Mouse (Mus musculus) midbrain, embryonic 12.5 days (tissue): ENCODE results near the gene Ifna9. TPM values are rescaled to one million over a fixed set of nuclear protein-coding genes. Genes with fewer than 3 reads are reported as not detected.
"Not testable (repeated sequence)": the region's sequence is repeated elsewhere in the genome, so short reads cannot be mapped to it uniquely, and the experiment has no call there.

ENCODE experiments used
- ATAC-seq: fragments of 200-750 bp; cut with Nextera tagmentation; 2 replicates; pipeline ENCODE4 v1.8.0; 2017; ENCODE audit warnings: low read depth, moderate TSS enrichment, moderate library complexity; ENCODE audit not compliant: low FRiP score
- H3K27ac ChIP-seq: fragments of 300-500 bp; sonication (generic); replicated peaks from 2 replicates; pipeline ENCODE4 v1.5.1; 2016; ENCODE audit warnings: mild to moderate bottlenecking
- H3K27me3 ChIP-seq: fragments of 300-500 bp; sonication (generic); 2 replicates; pipeline ENCODE4 v1.6.1; 2016; ENCODE audit warnings: mild to moderate bottlenecking
- H3K36me3 ChIP-seq: fragments of 300-500 bp; sonication (generic); 2 replicates; pipeline ENCODE4 v1.6.1; 2016
- H3K4me1 ChIP-seq: fragments of 300-500 bp; sonication (generic); 2 replicates; pipeline ENCODE4 v1.6.1; 2016
- H3K4me2 ChIP-seq: fragments of 300-500 bp; sonication (generic); replicated peaks from 2 replicates; pipeline ENCODE4 v1.6.1; 2016; ENCODE audit warnings: mild to moderate bottlenecking, moderate library complexity
- H3K4me3 ChIP-seq: fragments of 300-500 bp; sonication (generic); 2 replicates; pipeline ENCODE4 v1.5.1; 2016; ENCODE audit warnings: mild to moderate bottlenecking
- H3K9ac ChIP-seq: fragments of 300-500 bp; sonication (generic); replicated peaks from 2 replicates; pipeline ENCODE4 v1.6.1; 2016; ENCODE audit warnings: mild to moderate bottlenecking, moderate library complexity
- H3K9me3 ChIP-seq: fragments of 300-500 bp; sonication (generic); 2 replicates; pipeline ENCODE4 v1.6.1; 2016; ENCODE audit warnings: mild to moderate bottlenecking
- WGBS: fragments of 180-500 bp; shearing (Covaris S2); methylation state at CpG from one replicate; pipeline ENCODE4 v1.1.7; 2016; 5-methylcytosine and 5-hydroxymethylcytosine counted together
- polyA plus RNA-seq: library from polyadenylated mRNA; unstranded; fragments of >200 nt; fragmentation: Nextera tagmentation; extraction: Ambion mirVana; gene quantifications from 2 replicates; pipeline ENCODE4 v1.2.1, GENCODE M21; 2016

Ifna9 gene
- not detected in 2 replicates for polyA plus RNA-seq

DNA sequence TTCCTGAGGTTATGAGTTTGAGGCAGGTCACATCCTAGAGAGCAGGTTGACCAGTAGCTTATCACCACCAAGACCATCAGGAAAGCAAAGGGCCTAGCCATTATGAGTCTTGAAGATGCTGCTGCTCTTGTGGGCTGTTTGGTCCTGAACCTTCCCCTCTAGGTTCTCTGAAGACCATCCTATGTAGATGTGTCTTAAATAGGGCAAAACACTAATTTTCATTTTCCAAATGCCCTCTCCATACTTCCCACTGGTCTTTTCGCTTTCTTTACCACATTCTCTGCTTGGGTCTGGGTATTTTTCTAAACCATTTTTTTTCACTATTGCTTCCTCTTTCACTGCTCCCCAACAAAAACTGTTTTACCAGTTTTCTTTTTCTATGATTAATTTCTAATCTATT lies at the start of gene Ifna9:
Ifna9 (minus strand) TSS at position 101 of the 400 bp plus-strand sequence.
- H3K4me2 ChIP-seq: no peak within 1 kb of the TSS
- H3K9ac ChIP-seq: no peak within 1 kb of the TSS
- no peak within 1 kb of the TSS for H3K4me3 ChIP-seq
- H3K27ac ChIP-seq: no peak within 1 kb of the TSS
- no peaks in the 10 kb centered on the region for H3K36me3 ChIP-seq
- 91% methylated on average over 1 of the region's 1 CpGs for WGBS
- no peak for ATAC-seq
- H3K27me3 ChIP-seq: no peaks in the 10 kb centered on the region
- no peaks in the 10 kb centered on the region for H3K4me1 ChIP-seq
- no peaks in the 10 kb centered on the region for H3K9me3 ChIP-seq

DNA sequence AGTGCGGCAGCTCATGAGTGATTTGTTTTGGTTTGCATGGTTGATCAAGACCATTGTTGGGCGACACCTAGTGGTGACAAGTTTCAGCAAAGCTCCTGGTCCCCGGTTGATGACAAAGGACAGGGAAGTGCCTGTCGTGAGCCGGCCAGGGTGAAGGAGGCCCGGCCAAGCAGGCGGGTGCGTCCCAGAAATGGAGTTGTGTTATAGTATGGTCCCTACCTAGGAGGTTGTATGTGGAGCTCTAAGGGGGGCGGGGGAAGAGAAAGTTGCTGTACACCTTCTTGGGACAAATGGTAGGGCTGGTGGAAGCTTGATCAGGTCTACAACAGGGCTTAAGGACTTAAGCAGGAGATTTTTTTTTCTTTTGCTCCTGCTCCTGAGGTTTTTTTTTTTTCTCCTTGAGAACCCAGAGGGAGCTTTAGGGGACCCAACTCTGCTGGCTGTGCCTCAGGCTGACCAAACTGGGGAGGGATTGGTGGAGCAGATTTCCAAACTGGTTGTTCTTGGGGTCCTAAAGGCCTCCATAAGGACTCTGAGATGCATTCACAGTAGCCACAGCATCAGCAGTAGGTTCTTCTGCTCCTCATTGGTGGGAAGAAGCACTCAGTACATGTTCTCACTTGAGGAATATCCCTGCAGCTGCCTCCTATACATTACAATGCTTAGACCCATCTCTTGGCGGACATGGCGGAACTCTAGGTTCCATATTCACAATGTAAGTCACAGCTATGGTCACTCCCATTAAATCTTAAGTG lies 49.1 kb upstream of the Ifna9 start:
- H3K4me3 ChIP-seq: peak overlapping the region; percentile 25
- H3K36me3 ChIP-seq: no peaks in the 10 kb centered on the region
- peak overlapping the region; percentile 38 for H3K4me2 ChIP-seq
- H3K27me3 ChIP-seq: no peaks in the 10 kb centered on the region
- WGBS: 16% methylated on average over 11 of the region's 11 CpGs
- no peak overlapping the region for H3K27ac ChIP-seq
- H3K4me1 ChIP-seq: no peaks in the 10 kb centered on the region
- H3K9me3 ChIP-seq: no peaks in the 10 kb centered on the region
- ATAC-seq: peak; percentile 95
- H3K9ac ChIP-seq: no peak overlapping the region

DNA sequence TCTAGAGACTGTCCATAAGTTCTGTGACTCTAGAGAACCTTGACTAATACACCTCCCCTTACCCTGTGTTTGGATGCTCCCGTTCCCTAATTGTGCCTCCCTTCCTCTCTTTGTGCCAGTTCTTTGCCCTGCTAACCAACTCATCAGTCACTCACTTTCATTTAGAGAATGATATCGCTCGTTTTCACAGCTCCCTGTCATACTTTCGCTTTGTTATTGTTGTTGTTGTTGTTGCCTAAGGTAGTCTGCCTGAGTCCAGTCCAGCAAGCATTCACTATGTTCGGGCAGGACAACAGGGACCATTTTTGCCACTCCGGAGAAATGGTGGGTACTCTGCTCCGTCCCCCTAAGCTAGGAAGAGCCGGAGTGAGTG lies 48.5 kb upstream of the Ifna9 start:
- no peaks in the 10 kb centered on the region for H3K4me1 ChIP-seq
- 73% methylated on average over 8 of the region's 8 CpGs for WGBS
- peak overlapping the region; percentile 38 for H3K4me2 ChIP-seq
- no peak overlapping the region for H3K9ac ChIP-seq
- H3K9me3 ChIP-seq: no peaks in the 10 kb centered on the region
- no peak for ATAC-seq
- H3K27ac ChIP-seq: no peak overlapping the region
- H3K4me3 ChIP-seq: peak overlapping the region; percentile 25
- no peaks in the 10 kb centered on the region for H3K36me3 ChIP-seq
- no peaks in the 10 kb centered on the region for H3K27me3 ChIP-seq

DNA sequence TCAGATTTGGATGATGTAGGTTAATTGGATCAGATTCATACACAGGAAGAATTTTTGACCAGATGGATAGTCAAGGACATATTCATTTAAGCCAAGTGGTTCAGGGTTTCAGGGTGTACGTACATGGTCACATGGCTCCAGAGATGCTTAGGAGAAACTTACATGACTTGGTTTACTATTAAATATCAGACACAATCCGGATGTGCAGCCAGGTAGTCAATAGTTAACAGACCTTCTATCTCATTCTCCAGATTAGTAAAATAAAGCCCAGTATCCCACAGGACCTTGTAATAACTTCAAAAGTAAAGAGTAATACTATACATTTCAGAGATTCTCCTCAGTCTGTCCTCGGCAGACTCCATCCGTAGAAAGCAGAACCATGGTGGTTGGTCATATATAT lies 42.1 kb upstream of the Ifna9 start, which contains the start of gene C87499:
C87499 (minus strand) TSS at position 101 of the 400 bp plus-strand sequence.
- ATAC-seq: no peak
- no peak within 1 kb of the TSS for H3K4me2 ChIP-seq
- 94% methylated on average over 4 of the region's 4 CpGs for WGBS

DNA sequence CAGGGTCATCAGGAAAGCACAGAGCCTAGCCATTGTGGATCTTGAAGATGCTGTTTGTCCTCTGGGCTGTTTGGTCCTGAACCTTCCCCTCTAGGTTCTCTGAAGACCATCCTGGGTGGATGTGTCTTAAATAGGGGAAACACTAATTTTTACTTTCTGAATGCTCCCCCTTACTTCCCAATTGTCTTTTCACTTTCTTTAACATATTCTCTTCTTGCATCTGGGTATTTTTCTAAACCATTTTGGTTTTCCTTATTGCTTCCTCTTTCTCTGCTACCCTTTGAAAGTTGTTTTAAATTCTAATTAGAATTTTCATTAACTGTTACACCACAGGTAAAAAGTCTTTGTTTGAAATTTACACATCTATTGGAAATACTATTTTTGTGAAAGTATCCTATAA lies 11.1 kb upstream of the Ifna9 start, which contains the start of gene Ifna12:
Ifna12 (minus strand) TSS at position 101 of the 400 bp plus-strand sequence.
- Histone ChIP-seq H3K4me3 (no peak within 1 kb of the TSS), H3K36me3 (no peaks in the 10 kb centered on the region), H3K27ac (no peak within 1 kb of the TSS), H3K4me1 (no peaks in the 10 kb centered on the region), H3K9ac (no peak within 1 kb of the TSS), H3K9me3 (no peaks in the 10 kb centered on the region), H3K27me3 (no peaks in the 10 kb centered on the region), H3K4me2 (no peak within 1 kb of the TSS)
- ATAC-seq: no peak

More for the DNA sequence above, 42.1 kb upstream of the Ifna9 start, which contains the start of gene C87499:
- Histone ChIP-seq H3K4me3 (no peak within 1 kb of the TSS), H3K4me1 (no peaks in the 10 kb centered on the region), H3K9me3 (no peaks in the 10 kb centered on the region), H3K36me3 (no peaks in the 10 kb centered on the region), H3K9ac (no peak within 1 kb of the TSS), H3K27me3 (no peaks in the 10 kb centered on the region), H3K27ac (no peak within 1 kb of the TSS)

DNA sequence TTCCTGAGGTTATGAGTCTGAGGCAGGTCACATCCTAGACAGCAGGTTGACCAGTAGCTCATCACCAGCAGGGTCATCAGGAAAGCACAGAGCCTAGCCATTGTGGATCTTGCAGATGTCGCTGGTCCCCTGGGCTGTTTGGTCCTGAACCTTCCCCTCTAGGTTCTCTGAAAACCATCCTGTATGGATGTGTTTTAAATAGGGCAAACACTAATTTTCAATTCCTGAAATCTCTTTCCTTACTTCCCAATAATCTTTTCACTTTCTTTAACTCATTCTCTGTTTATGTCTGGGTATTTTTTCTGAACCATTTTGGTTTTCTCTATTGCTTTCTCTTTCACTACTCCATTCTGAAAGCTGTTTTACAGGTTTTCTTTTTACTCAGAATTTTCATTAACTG lies 20.5 kb downstream of the Ifna9 start, which contains the start of gene Ifna14:
Ifna14 (minus strand) TSS at position 101 of the 400 bp plus-strand sequence.
- WGBS: 75% methylated on average over 1 of the region's 1 CpGs
- no peak within 1 kb of the TSS for H3K9ac ChIP-seq
- H3K4me3 ChIP-seq: no peak within 1 kb of the TSS

DNA sequence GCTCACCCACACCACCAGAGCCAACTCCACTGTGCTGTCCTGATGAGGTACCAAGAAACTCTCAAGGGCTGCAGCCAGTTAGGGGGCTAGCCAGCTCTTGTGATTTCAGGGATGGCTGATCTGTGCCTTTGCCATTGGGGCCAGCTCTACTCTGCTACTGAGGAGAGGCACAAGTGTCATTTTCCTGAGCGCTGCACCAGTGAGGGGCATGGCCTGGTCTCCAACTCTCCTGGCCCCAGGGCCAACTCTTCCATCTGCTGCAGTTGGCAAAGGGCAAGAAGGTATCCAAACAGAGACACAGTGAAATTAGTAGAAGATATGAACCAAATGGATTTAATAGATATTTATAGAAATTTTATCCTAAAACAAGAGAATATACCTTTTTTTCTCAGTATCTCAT lies 30.4 kb downstream of the Ifna9 start:
- 95% methylated on average over 1 of the region's 1 CpGs for WGBS
- H3K27me3 ChIP-seq: no peaks in the 10 kb centered on the region
- H3K4me3 ChIP-seq: no peak overlapping the region
- ATAC-seq: no peak
- no peaks in the 10 kb centered on the region for H3K36me3 ChIP-seq
- no peak overlapping the region for H3K27ac ChIP-seq
- no peak overlapping the region for H3K4me2 ChIP-seq
- no peaks in the 10 kb centered on the region for H3K9me3 ChIP-seq
- no peaks in the 10 kb centered on the region for H3K4me1 ChIP-seq
- H3K9ac ChIP-seq: no peak overlapping the region

More for the DNA sequence above, 20.5 kb downstream of the Ifna9 start, which contains the start of gene Ifna14:
- H3K4me2 ChIP-seq: no peak within 1 kb of the TSS
- no peak for ATAC-seq
- no peaks in the 10 kb centered on the region for H3K4me1 ChIP-seq
- H3K9me3 ChIP-seq: no peaks in the 10 kb centered on the region
- H3K27ac ChIP-seq: no peak within 1 kb of the TSS
- H3K27me3 ChIP-seq: no peaks in the 10 kb centered on the region
- no peaks in the 10 kb centered on the region for H3K36me3 ChIP-seq

DNA sequence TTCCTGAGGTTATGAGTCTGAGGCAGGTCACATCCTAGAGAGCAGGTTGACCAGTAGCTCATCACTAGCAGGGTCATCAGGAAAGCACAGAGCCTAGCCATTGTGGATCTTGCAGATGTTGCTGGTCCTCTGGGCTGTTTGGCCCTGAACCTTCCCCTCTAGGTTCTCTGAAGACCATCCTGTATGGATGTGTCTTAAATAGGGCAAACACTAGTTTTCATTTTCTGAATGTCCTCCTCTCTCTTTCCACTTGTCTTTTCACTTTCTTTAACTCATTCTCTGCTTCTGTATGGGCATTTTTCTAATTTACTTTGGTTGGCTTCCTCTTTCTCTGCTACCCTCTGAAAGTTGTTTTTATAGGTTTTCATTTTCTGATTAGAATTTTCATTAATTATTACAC lies 34.0 kb downstream of the Ifna9 start, which contains the start of gene Ifna15:
Ifna15 (minus strand) TSS at position 101 of the 400 bp plus-strand sequence.
- not testable (repeated sequence) for H3K4me2 ChIP-seq, H3K9me3 ChIP-seq, H3K36me3 ChIP-seq, H3K27ac ChIP-seq, H3K4me1 ChIP-seq, H3K9ac ChIP-seq, H3K4me3 ChIP-seq, H3K27me3 ChIP-seq, ATAC-seq

DNA sequence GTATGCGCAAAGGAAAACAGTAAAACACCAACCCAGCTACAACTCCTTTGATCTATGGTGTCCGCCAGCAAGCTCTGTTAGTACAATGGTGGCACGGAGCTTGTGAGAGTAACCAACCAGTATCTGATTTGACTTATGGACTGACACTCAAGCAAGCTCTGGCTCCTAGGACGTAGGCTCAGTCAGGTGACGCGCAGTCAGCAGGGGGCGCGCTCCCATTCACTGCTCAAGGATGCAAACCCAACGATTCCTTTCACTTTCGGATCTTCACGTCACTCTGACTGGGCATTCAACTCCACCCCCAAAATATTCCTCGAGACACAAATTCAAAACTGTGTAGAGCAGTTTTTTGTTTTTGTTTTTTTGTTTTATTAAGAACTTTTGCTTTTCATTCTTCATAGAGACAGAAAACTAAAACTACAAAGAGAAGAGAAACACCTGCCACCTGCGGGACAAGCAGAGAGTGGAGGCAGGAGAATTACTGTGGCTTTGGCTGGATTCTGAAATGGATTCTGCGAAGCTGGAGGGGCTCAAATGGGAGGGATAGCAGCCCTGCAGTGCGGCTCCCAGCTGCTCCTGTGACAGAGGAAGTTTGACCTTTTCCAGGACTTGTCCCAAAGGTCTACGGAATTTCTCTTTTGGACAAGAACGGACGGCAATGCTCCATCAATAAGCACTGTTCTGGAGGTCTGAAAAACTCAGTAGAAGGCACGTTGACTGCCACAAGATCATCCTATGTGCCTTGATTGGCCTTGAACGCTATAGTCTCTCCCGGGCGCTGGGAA lies 41.8 kb downstream of the Ifna9 start:
- no peak overlapping the region for H3K9ac ChIP-seq
- H3K36me3 ChIP-seq: no peaks in the 10 kb centered on the region
- H3K9me3 ChIP-seq: no peaks in the 10 kb centered on the region
- peak overlapping the region; percentile 39 for H3K4me2 ChIP-seq
- peak; percentile 84 for ATAC-seq
- H3K27ac ChIP-seq: no peak overlapping the region
- H3K27me3 ChIP-seq: no peaks in the 10 kb centered on the region
- 36% methylated on average over 22 of the region's 22 CpGs for WGBS
- 0 out of 2 replicates have a peak overlapping the region, but pooled peaks have one; percentile 12 for H3K4me3 ChIP-seq
- peaks cover 4% of the 10 kb centered on the region; the same call in 1 of the 2 replicates for H3K4me1 ChIP-seq

DNA sequence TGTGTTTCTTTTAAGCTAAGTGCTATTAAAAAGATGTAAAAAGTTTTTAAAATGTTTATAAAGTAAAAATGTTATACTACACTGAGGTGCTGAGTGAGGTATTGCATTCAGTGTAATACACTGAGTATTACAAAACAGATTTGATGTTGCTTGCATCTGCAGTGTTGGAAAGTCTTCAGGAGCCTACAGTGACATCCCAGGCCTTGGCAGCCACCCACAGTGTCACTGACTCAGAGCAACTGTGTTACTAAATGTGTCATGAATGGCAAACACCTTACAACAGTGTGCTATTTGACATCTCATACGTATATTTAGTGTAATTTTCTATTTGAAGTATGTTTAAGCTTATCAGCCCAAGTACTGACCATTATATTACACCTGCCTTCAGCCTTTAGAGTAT lies 44.2 kb downstream of the Ifna9 start:
- no peak for ATAC-seq
- no peak overlapping the region for H3K9ac ChIP-seq
- no peak overlapping the region for H3K4me3 ChIP-seq
- no peaks in the 10 kb centered on the region for H3K9me3 ChIP-seq
- no peak overlapping the region for H3K27ac ChIP-seq
- peaks cover 4% of the 10 kb centered on the region; the same call in 1 of the 2 replicates for H3K4me1 ChIP-seq
- WGBS: 79% methylated on average over 1 of the region's 1 CpGs
- no peaks in the 10 kb centered on the region for H3K36me3 ChIP-seq
- no peaks in the 10 kb centered on the region for H3K27me3 ChIP-seq
- H3K4me2 ChIP-seq: no peak overlapping the region

DNA sequence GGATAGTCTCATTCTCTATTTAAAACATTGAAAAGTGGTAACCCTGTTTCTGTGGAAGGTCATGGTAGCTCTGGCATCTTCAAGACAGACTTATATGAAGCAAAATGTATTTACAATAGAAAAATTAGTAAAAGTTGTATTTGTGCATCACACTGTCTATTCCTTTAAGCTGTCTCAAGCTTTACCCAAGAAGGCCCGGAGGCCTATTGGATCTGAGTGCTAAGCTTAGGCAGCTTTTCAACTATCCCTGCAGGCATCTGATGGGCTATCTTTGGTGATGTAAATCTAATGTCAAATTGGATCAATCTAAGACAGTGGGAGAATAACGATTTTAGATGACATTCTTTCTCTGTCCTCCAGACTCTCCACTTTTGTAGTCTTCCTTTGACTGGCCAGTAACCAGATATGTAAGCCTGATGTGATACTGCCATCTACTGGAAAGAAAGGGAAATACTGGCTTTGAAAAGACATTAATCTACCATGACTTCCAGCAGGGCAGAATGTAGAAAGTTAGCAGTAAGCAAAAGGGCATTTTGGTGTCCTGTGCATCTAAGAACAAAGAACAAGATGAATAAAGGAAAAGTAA lies 48.4 kb downstream of the Ifna9 start:
- 33% methylated on average over 2 of the region's 2 CpGs for WGBS
- Histone ChIP-seq H3K36me3 (no peaks in the 10 kb centered on the region), H3K4me1 (no peaks in the 10 kb centered on the region), H3K27me3 (no peaks in the 10 kb centered on the region), H3K9ac (no peak overlapping the region), H3K27ac (no peak overlapping the region), H3K4me3 (no peak overlapping the region), H3K4me2 (no peak overlapping the region), H3K9me3 (no peaks in the 10 kb centered on the region)
- peak; percentile 77 for ATAC-seq
